Mouse (Mus musculus): Measurements from ENCODE around the gene Itga3. TPM values are rescaled to one million over a fixed set of nuclear protein-coding genes. Genes with fewer than 3 reads are reported as not detected.
A peak's percentile ranks its signal among the peaks of the same experiment; 100 is the strongest.

Gene Itga3
- polyA plus RNA-seq, 1 experiment from 2014 or later = 16.7 TPM

- H3K27ac ChIP-seq (ENCODE audit: low read depth, low read length) = no peak overlapping the region
- 0 out of 2 replicates have a peak overlapping the region, but pooled peaks have one; percentile 10 for H3K4me2 ChIP-seq (ENCODE audit: low read length)
- H3K9me3 ChIP-seq (ENCODE audit: control insufficient read depth, low read length) = no peaks in the 10 kb centered on the region
- 31% methylated on average over 15 of the region's 19 CpGs for WGBS
- no peaks in the 10 kb centered on the region for H3K4me1 ChIP-seq (ENCODE audit: control insufficient read depth, insufficient read depth, low read depth, low read length)
- H3K36me3 ChIP-seq (ENCODE audit: control insufficient read depth, insufficient read depth, low read length) = peaks cover 12% of the 10 kb centered on the region
- H3K4me3 ChIP-seq (ENCODE audit: low read length) = no peak overlapping the region; the same call in 1 of the 2 replicates
- peak; percentile 52 for ATAC-seq
- H3K9ac ChIP-seq (ENCODE audit: low read depth, low read length) = no peak overlapping the region
- H3K27me3 ChIP-seq (replicated peaks; ENCODE audit: control insufficient read depth, insufficient read depth, low read length) = no peaks in the 10 kb centered on the region; the same call in 1 of the 2 replicates
Measured at GRCm38 (mm10) chr11:95056768-95057501, 19.7 kb downstream of the Itga3 start.

- WGBS = 76% methylated on average over 9 of the region's 9 CpGs
- ATAC-seq = no peak
- H3K9ac ChIP-seq (ENCODE audit: low read depth, low read length) = no peak overlapping the region
Measured at GRCm38 (mm10) chr11:95053062-95053461, 23.5 kb downstream of the Itga3 start.

GRCm38 (mm10) chr11:95046980-95047680 lies 29.5 kb downstream of the Itga3 start:
- Histone ChIP-seq H3K4me3 (ENCODE audit: low read length) (no peak overlapping the region), H3K4me2 (ENCODE audit: low read length) (no peak overlapping the region), H3K9me3 (ENCODE audit: control insufficient read depth, low read length) (no peaks in the 10 kb centered on the region), H3K27ac (ENCODE audit: low read depth, low read length) (no peak overlapping the region), H3K36me3 (ENCODE audit: control insufficient read depth, insufficient read depth, low read length) (peaks cover 3% of the 10 kb centered on the region; the same call in 1 of the 2 replicates), H3K9ac (ENCODE audit: low read depth, low read length) (no peak overlapping the region), H3K4me1 (ENCODE audit: control insufficient read depth, insufficient read depth, low read depth, low read length) (no peaks in the 10 kb centered on the region), H3K27me3 (replicated peaks; ENCODE audit: control insufficient read depth, insufficient read depth, low read length) (no peaks in the 10 kb centered on the region)
- ATAC-seq = peak; percentile 50; the same call in 1 of the 2 replicates
- 54% methylated on average over 9 of the region's 9 CpGs for WGBS

More at GRCm38 (mm10) chr11:95053062-95053461, 23.5 kb downstream of the Itga3 start:
- H3K4me1 ChIP-seq (ENCODE audit: control insufficient read depth, insufficient read depth, low read depth, low read length) = no peaks in the 10 kb centered on the region
- no peak overlapping the region for H3K4me3 ChIP-seq (ENCODE audit: low read length)
- H3K4me2 ChIP-seq (ENCODE audit: low read length) = no peak overlapping the region
- H3K9me3 ChIP-seq (ENCODE audit: control insufficient read depth, low read length) = no peaks in the 10 kb centered on the region
- H3K27me3 ChIP-seq (replicated peaks; ENCODE audit: control insufficient read depth, insufficient read depth, low read length) = no peaks in the 10 kb centered on the region
- H3K36me3 ChIP-seq (ENCODE audit: control insufficient read depth, insufficient read depth, low read length) = peaks cover 8% of the 10 kb centered on the region
- no peak overlapping the region for H3K27ac ChIP-seq (ENCODE audit: low read depth, low read length)

GRCm38 (mm10) chr11:95044185-95044870 lies 32.3 kb downstream of the Itga3 start:
- 58% methylated on average over 13 of the region's 13 CpGs for WGBS
- Histone ChIP-seq H3K9me3 (ENCODE audit: control insufficient read depth, low read length) (no peaks in the 10 kb centered on the region), H3K27me3 (replicated peaks; ENCODE audit: control insufficient read depth, insufficient read depth, low read length) (no peaks in the 10 kb centered on the region), H3K36me3 (ENCODE audit: control insufficient read depth, insufficient read depth, low read length) (no peaks in the 10 kb centered on the region), H3K27ac (ENCODE audit: low read depth, low read length) (no peak overlapping the region), H3K4me1 (ENCODE audit: control insufficient read depth, insufficient read depth, low read depth, low read length) (peaks cover 17% of the 10 kb centered on the region), H3K4me3 (ENCODE audit: low read length) (no peak overlapping the region), H3K9ac (ENCODE audit: low read depth, low read length) (no peak overlapping the region), H3K4me2 (ENCODE audit: low read length) (no peak overlapping the region)
- ATAC-seq = no peak

- Histone ChIP-seq H3K9me3 (ENCODE audit: control insufficient read depth, low read length) (no peaks in the 10 kb centered on the region), H3K4me1 (ENCODE audit: control insufficient read depth, insufficient read depth, low read depth, low read length) (peaks cover 17% of the 10 kb centered on the region), H3K4me2 (ENCODE audit: low read length) (no peak overlapping the region), H3K9ac (ENCODE audit: low read depth, low read length) (no peak overlapping the region), H3K27ac (ENCODE audit: low read depth, low read length) (no peak overlapping the region), H3K27me3 (replicated peaks; ENCODE audit: control insufficient read depth, insufficient read depth, low read length) (no peaks in the 10 kb centered on the region), H3K36me3 (ENCODE audit: control insufficient read depth, insufficient read depth, low read length) (no peaks in the 10 kb centered on the region), H3K4me3 (ENCODE audit: low read length) (no peak overlapping the region)
- ATAC-seq = no peak
- WGBS = 55% methylated on average over 7 of the region's 7 CpGs
Measured at GRCm38 (mm10) chr11:95043608-95044007, 33.0 kb downstream of the Itga3 start.

GRCm38 (mm10) chr11:95043060-95043459 lies 33.5 kb downstream of the Itga3 start:
- Histone ChIP-seq H3K4me3 (ENCODE audit: low read length) (no peak overlapping the region), H3K27ac (ENCODE audit: low read depth, low read length) (no peak overlapping the region), H3K9me3 (ENCODE audit: control insufficient read depth, low read length) (no peaks in the 10 kb centered on the region), H3K27me3 (replicated peaks; ENCODE audit: control insufficient read depth, insufficient read depth, low read length) (no peaks in the 10 kb centered on the region), H3K4me2 (ENCODE audit: low read length) (no peak overlapping the region), H3K36me3 (ENCODE audit: control insufficient read depth, insufficient read depth, low read length) (no peaks in the 10 kb centered on the region), H3K4me1 (ENCODE audit: control insufficient read depth, insufficient read depth, low read depth, low read length) (peaks cover 17% of the 10 kb centered on the region), H3K9ac (ENCODE audit: low read depth, low read length) (no peak overlapping the region)
- no peak for ATAC-seq
- 94% methylated on average over 4 of the region's 4 CpGs for WGBS

- Histone ChIP-seq H3K27ac (ENCODE audit: low read depth, low read length) (peak overlapping the region; percentile 70), H3K27me3 (replicated peaks; ENCODE audit: control insufficient read depth, insufficient read depth, low read length) (no peaks in the 10 kb centered on the region), H3K36me3 (ENCODE audit: control insufficient read depth, insufficient read depth, low read length) (no peaks in the 10 kb centered on the region), H3K9me3 (ENCODE audit: control insufficient read depth, low read length) (no peaks in the 10 kb centered on the region), H3K4me2 (ENCODE audit: low read length) (peak overlapping the region; percentile 89), H3K9ac (ENCODE audit: low read depth, low read length) (peak overlapping the region; percentile 24), H3K4me1 (ENCODE audit: control insufficient read depth, insufficient read depth, low read depth, low read length) (peaks cover 18% of the 10 kb centered on the region), H3K4me3 (ENCODE audit: low read length) (peak overlapping the region; percentile 82)
- no peak for ATAC-seq
- 1% methylated on average over 11 of the region's 11 CpGs for WGBS
Measured at GRCm38 (mm10) chr11:95042096-95042495, 34.5 kb downstream of the Itga3 start.

- H3K36me3 ChIP-seq (ENCODE audit: control insufficient read depth, insufficient read depth, low read length) = no peaks in the 10 kb centered on the region
- peaks cover 19% of the 10 kb centered on the region for H3K4me1 ChIP-seq (ENCODE audit: control insufficient read depth, insufficient read depth, low read depth, low read length)
- peak within 1 kb of the TSS; percentile 82 for H3K4me3 ChIP-seq (ENCODE audit: low read length)
- 2% methylated on average over 30 of the region's 41 CpGs for WGBS
- H3K9me3 ChIP-seq (ENCODE audit: control insufficient read depth, low read length) = no peaks in the 10 kb centered on the region
- H3K4me2 ChIP-seq (ENCODE audit: low read length) = peak within 1 kb of the TSS; percentile 89
- H3K27me3 ChIP-seq (replicated peaks; ENCODE audit: control insufficient read depth, insufficient read depth, low read length) = no peaks in the 10 kb centered on the region
- ATAC-seq = peak; percentile 97
- peak within 1 kb of the TSS; percentile 76 for H3K9ac ChIP-seq (ENCODE audit: low read depth, low read length)
- H3K27ac ChIP-seq (ENCODE audit: low read depth, low read length) = peak within 1 kb of the TSS; percentile 72
Measured at GRCm38 (mm10) chr11:95041139-95041609, 35.4 kb downstream of the Itga3 start, which contains the start of gene Pdk2. Gene Pdk2, minus strand, starts transcription at chr11:95041354.
